Mouse (Mus musculus) heart, postnatal 0 days (tissue): ENCODE results near the gene Prok1. TPM values are rescaled to one million over a fixed set of nuclear protein-coding genes. Genes with fewer than 3 reads are reported as not detected.
A peak's percentile ranks its signal among the peaks of the same experiment; 100 is the strongest.

Source experiments
- ATAC-seq: fragments of 200-750 bp; cut with Nextera tagmentation; 2 replicates; pipeline ENCODE4 v1.8.0; 2017; ENCODE audit warnings: low read depth, moderate number of reproducible peaks, moderate library complexity; ENCODE audit not compliant: insufficient read depth
- DNase-seq: peaks from one replicate; pipeline ENCODE4 v3.0.0-alpha.2; 2016; ENCODE audit warnings: low spot score
- H3K27ac ChIP-seq: fragments of 300-500 bp; sonication (generic); 2 replicates; pipeline ENCODE4 v1.5.1; 2014; ENCODE audit warnings: low read depth, mild to moderate bottlenecking
- H3K27me3 ChIP-seq: fragments of 300-500 bp; sonication (generic); 2 replicates; pipeline ENCODE4 v1.6.1; 2014; ENCODE audit warnings: low read length, mixed read lengths; ENCODE audit not compliant: control insufficient read depth, insufficient read depth
- H3K36me3 ChIP-seq: fragments of 300-500 bp; sonication (generic); replicated peaks from 2 replicates; pipeline ENCODE4 v1.6.1; 2014; ENCODE audit warnings: low read length, mixed read lengths; ENCODE audit not compliant: control insufficient read depth, insufficient read depth
- H3K4me1 ChIP-seq: fragments of 300-500 bp; sonication (generic); 2 replicates; pipeline ENCODE4 v1.6.1; 2014; ENCODE audit warnings: antibody characterized with exemption; ENCODE audit not compliant: control insufficient read depth, insufficient read depth
- H3K4me2 ChIP-seq: fragments of 300-500 bp; sonication (generic); 2 replicates; pipeline ENCODE4 v1.6.1; 2014; ENCODE audit warnings: low read depth, mild to moderate bottlenecking, low read length, moderate library complexity
- H3K4me3 ChIP-seq: fragments of 300-500 bp; sonication (generic); 2 replicates; pipeline ENCODE4 v1.5.1; 2014; ENCODE audit warnings: low read depth, low read length
- H3K9ac ChIP-seq: fragments of 300-500 bp; sonication (generic); replicated peaks from 2 replicates; pipeline ENCODE4 v1.6.1; 2014; ENCODE audit warnings: low read depth, low read length, mixed read lengths
- H3K9me3 ChIP-seq: fragments of 300-500 bp; sonication (generic); replicated peaks from 2 replicates; pipeline ENCODE4 v1.6.1; 2016; ENCODE audit warnings: low read length; ENCODE audit not compliant: control insufficient read depth
- CTCF ChIP-seq: IDR thresholded peaks from 2 replicates; pipeline ENCODE4 v1.5.1; 2016; ENCODE audit warnings: antibody characterized with exemption, control low read depth, low read depth
- EP300 ChIP-seq: IDR thresholded peaks from 2 replicates; pipeline ENCODE4 v1.6.1; 2016; ENCODE audit warnings: antibody characterized with exemption, low read depth
- WGBS: fragments of 180-500 bp; shearing (Covaris S2); extraction: QIAGEN DNeasy Blood & Tissue Kit; methylation state at CpG from one replicate; pipeline ENCODE4 v1.1.7; 2014; 5-methylcytosine and 5-hydroxymethylcytosine counted together
- polyA plus RNA-seq: library from polyadenylated mRNA; unstranded; fragments of >200 nt; fragmentation: Nextera tagmentation; extraction: Ambion mirVana; gene quantifications from 2 replicates; pipeline ENCODE4 v1.2.1, GENCODE M21; 2015
- total RNA-seq: library from RNA; depleted of rRNA; stranded (reverse); fragments of >200 nt; gene quantifications from 2 replicates; pipeline ENCODE4 v1.2.3, GENCODE M21; 2014; ENCODE audit warnings: low replicate concordance

Gene Prok1
- total and polyA plus RNA-seq, 2 experiments from 2014 or later, result not detected

DNA sequence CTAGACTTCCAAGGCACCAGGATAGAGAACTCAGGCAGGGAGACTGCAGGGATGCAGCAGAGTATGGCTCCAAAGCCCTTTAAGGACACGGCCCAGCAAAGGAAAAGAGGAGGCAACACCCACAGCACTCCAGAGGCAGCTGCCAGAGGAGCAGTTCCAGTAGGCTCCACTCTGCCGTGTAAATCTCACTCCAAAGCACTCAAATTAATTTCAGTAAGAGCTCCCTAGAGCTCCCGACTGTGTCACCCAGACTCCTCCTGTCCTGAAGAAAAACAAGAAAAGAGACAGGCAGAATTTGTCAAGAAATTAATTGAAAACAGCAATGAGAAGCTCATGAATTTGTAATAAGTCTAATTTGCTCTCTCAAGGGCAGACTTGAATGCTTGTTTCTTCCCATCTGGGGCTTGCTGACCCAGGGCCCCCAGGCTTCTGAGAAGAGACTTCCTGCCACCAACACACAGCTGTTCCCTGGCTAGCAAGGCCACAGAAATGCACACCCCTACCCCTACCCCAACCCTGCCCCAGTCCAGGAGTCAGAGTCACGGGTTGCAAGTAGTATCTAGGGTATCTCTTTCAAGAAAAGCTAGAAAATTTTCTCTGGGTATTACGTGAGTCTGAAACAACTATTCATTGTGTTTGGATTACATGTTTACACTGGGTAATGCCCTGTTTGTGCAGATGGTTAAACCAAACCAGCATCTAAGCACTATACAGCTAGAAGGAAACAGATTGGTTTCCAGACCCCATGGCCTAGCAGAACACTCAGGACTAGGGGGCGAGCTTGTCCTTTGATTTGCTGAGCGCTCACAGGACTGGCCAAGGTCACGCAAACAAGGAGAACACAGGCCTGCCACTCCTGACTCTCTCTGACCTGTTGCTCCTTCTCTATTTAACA, 21.7 kb upstream of the Prok1 start:
- ATAC-seq (no peak), DNase-seq (no peak)
- Histone ChIP-seq H3K27me3 (no peaks in the 10 kb centered on the region), H3K9me3 (no peaks in the 10 kb centered on the region), H3K36me3 (no peaks in the 10 kb centered on the region), H3K9ac (no peak overlapping the region), H3K4me1 (no peaks in the 10 kb centered on the region), H3K4me3 (no peak overlapping the region), H3K27ac (peak overlapping the region; percentile 4; the same call in 1 of the 2 replicates), H3K4me2 (no peak overlapping the region)
- TF ChIP-seq EP300, result no peak
- no peak for TF ChIP-seq CTCF
- 54% methylated on average over 8 of the region's 8 CpGs for WGBS

DNA sequence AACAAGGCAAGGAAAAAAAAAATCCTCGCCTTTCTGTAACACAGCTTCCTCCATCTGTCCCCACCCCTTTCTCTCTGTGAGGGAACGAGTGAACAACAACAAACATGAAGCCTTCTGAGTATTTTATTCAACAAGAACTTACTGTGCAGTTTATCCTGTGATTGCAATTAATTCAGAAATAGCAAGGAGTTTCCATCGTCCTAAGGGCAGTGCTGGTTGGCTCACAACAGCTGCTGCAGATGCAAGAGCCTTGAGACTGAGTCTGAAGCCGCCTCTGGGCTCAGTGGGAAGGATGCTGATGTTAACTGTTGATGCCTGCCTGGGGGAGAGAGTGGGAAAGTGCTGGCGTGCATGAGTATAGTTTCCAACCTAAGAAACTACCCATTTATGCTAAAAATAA, 18.4 kb upstream of the Prok1 start:
- TF ChIP-seq EP300 (no peak), CTCF (no peak)
- Histone ChIP-seq H3K4me3 (no peak overlapping the region), H3K9me3 (no peaks in the 10 kb centered on the region), H3K4me2 (no peak overlapping the region), H3K27me3 (no peaks in the 10 kb centered on the region), H3K4me1 (no peaks in the 10 kb centered on the region), H3K27ac (no peak overlapping the region), H3K9ac (no peak overlapping the region), H3K36me3 (no peaks in the 10 kb centered on the region)
- no peak for DNase-seq
- 46% methylated on average over 5 of the region's 5 CpGs for WGBS
- no peak for ATAC-seq

DNA sequence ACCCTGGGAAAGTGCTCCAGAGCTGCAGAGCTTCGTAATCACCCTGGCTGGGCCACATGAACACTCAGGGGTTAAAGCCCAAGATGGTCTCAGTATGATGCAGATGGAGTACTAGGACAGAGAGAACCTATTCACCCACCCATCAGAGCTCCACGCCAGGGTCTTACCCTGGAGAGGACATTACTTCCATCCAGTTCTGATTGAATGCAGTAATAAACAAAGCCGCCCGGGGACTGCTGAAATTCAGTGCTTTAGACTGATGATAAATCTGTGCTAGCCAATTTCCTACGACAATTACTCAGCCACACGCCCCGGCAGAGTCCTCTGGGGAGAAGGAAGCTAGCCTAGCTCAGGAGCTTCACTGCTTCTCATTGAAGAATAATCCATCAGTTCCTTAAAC, 17.2 kb upstream of the Prok1 start:
- no peak for DNase-seq
- H3K27ac ChIP-seq, result no peak overlapping the region
- WGBS, result 61% methylated on average over 7 of the region's 7 CpGs
- H3K9ac ChIP-seq, result no peak overlapping the region
- no peaks in the 10 kb centered on the region for H3K4me1 ChIP-seq
- no peaks in the 10 kb centered on the region for H3K27me3 ChIP-seq
- no peaks in the 10 kb centered on the region for H3K36me3 ChIP-seq
- H3K4me3 ChIP-seq, result no peak overlapping the region
- no peak overlapping the region for H3K4me2 ChIP-seq
- ATAC-seq, result no peak
- TF ChIP-seq CTCF, result no peak
- no peak for TF ChIP-seq EP300
- no peaks in the 10 kb centered on the region for H3K9me3 ChIP-seq

DNA sequence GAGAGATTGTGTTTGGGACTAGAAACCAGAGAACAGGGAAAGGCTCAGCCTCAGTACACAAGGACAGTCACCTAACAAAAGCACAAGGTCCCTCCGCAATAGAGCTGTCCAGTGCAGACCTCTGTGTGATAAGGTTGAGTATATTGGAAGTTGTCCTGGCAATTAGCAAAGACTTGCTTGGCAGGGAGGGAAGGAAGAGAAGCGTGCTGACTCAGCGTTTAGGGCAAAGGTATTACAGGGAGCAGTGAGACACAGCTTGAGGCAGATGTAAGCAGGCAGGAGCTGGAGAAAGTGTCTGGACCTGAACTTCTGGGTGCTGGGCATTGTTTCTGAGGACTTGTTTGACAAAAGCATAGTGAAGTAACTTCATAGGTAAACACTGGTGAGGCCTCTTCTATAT, 16.5 kb upstream of the Prok1 start:
- no peak overlapping the region for H3K9ac ChIP-seq
- H3K27ac ChIP-seq, result no peak overlapping the region
- DNase-seq (no peak), ATAC-seq (no peak)
- no peak overlapping the region for H3K4me2 ChIP-seq
- no peaks in the 10 kb centered on the region for H3K36me3 ChIP-seq
- WGBS, result 79% methylated on average over 3 of the region's 3 CpGs
- no peaks in the 10 kb centered on the region for H3K9me3 ChIP-seq
- no peaks in the 10 kb centered on the region for H3K4me1 ChIP-seq
- H3K4me3 ChIP-seq, result no peak overlapping the region
- TF ChIP-seq CTCF, result no peak
- no peaks in the 10 kb centered on the region for H3K27me3 ChIP-seq

DNA sequence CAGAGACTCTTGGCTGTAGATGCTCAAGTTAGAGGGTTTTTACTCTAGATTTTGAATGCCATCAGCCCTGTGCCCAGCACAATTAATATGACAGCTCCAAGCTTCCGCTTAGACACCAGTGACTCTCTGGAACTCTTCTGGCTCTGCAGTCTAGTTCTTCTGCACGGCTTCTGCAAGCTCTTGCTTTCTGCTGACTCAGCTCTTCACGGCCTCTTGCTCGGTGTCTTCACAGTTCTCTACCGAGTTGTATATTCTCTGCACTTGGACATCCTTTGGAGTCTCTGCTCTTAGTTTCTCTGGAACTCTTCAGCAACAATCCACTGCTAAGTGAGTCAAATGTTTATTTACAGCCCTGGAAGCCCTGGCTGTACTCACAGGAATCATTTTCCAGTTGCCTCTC, 14.4 kb upstream of the Prok1 start:
- Histone ChIP-seq H3K4me3 (no peak overlapping the region), H3K27ac (no peak overlapping the region), H3K36me3 (no peaks in the 10 kb centered on the region), H3K4me2 (no peak overlapping the region), H3K9me3 (no peaks in the 10 kb centered on the region), H3K9ac (no peak overlapping the region), H3K4me1 (no peaks in the 10 kb centered on the region), H3K27me3 (no peaks in the 10 kb centered on the region)
- TF ChIP-seq EP300 (no peak), CTCF (no peak)
- no peak for DNase-seq
- 72% methylated on average over 5 of the region's 5 CpGs for WGBS
- no peak for ATAC-seq

DNA sequence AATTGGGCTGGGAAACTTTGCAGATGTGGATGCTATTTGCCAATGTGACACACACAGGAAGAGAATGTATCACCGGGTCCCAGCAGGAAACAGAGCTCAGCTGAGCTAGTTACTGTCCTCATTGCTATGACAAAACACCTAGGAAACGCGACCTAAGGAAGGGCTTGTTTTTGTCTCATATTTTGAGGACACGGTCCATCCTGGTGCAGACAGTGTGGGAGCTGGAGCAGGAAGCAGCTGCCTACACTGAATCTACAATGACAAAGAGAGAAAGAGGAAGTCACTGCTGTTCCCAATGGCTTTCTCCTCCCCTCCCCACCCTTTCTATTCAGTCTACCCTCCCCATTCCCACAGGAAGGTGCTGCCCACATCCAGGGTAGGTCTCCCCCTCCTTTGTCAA, 12.5 kb upstream of the Prok1 start:
- Histone ChIP-seq H3K4me1 (no peaks in the 10 kb centered on the region), H3K4me2 (no peak overlapping the region), H3K27ac (no peak overlapping the region), H3K9ac (no peak overlapping the region), H3K27me3 (no peaks in the 10 kb centered on the region), H3K9me3 (no peaks in the 10 kb centered on the region), H3K4me3 (no peak overlapping the region), H3K36me3 (no peaks in the 10 kb centered on the region)
- WGBS, result 41% methylated on average over 4 of the region's 4 CpGs
- TF ChIP-seq CTCF, result no peak
- peak; percentile 87 for TF ChIP-seq EP300
- ATAC-seq (peak; percentile 87), DNase-seq (peak; percentile 58)
